Mouse (Mus musculus) kidney, embryonic 16.5 days (tissue): ENCODE results near the gene Smap1. TPM values are rescaled to one million over a fixed set of nuclear protein-coding genes. Genes with fewer than 3 reads are reported as not detected.

ENCODE experiments used
- ATAC-seq: fragments of 200-750 bp; cut with Nextera tagmentation; 2 replicates; pipeline ENCODE4 v1.8.0; 2017; ENCODE audit warnings: moderate TSS enrichment; ENCODE audit not compliant: low FRiP score, low TSS enrichment
- H3K27ac ChIP-seq: fragments of 300-500 bp; sonication (generic); 2 replicates; pipeline ENCODE4 v1.5.1; 2014; ENCODE audit warnings: low read length
- H3K27me3 ChIP-seq: fragments of 300-500 bp; sonication (generic); 2 replicates; pipeline ENCODE4 v1.6.1; 2014; ENCODE audit warnings: low read length, control low read depth, mixed read lengths; ENCODE audit not compliant: insufficient read depth
- H3K36me3 ChIP-seq: fragments of 300-500 bp; sonication (generic); 2 replicates; pipeline ENCODE4 v1.6.1; 2014; ENCODE audit warnings: low read length, control low read depth, mixed read lengths; ENCODE audit not compliant: insufficient read depth
- H3K4me1 ChIP-seq: fragments of 300-500 bp; sonication (generic); 2 replicates; pipeline ENCODE4 v1.6.1; 2014; ENCODE audit warnings: low read length, control low read depth, mixed read lengths; ENCODE audit not compliant: insufficient read depth
- H3K4me2 ChIP-seq: fragments of 300-500 bp; sonication (generic); replicated peaks from 2 replicates; pipeline ENCODE4 v1.6.1; 2014; ENCODE audit warnings: low read depth, low read length
- H3K4me3 ChIP-seq: fragments of 300-500 bp; sonication (generic); 2 replicates; pipeline ENCODE4 v1.5.1; 2014; ENCODE audit warnings: mild to moderate bottlenecking, low read length
- H3K9ac ChIP-seq: fragments of 300-500 bp; sonication (generic); replicated peaks from 2 replicates; pipeline ENCODE4 v1.6.1; 2014; ENCODE audit warnings: low read length
- H3K9me3 ChIP-seq: fragments of 300-500 bp; sonication (generic); 2 replicates; pipeline ENCODE4 v1.6.1; 2016; ENCODE audit warnings: low read length, control low read depth
- WGBS: fragments of 180-500 bp; shearing (Covaris S2); extraction: QIAGEN DNeasy Blood & Tissue Kit; methylation state at CpG from one replicate; pipeline ENCODE4 v1.1.7; 2014; 5-methylcytosine and 5-hydroxymethylcytosine counted together
- polyA plus RNA-seq: library from polyadenylated mRNA; unstranded; fragments of >200 nt; fragmentation: Nextera tagmentation; extraction: Ambion mirVana; gene quantifications from 2 replicates; pipeline ENCODE4 v1.2.1, GENCODE M21; 2015

Smap1 gene
- polyA plus RNA-seq, 1 experiment from 2014 or later: 28.0 TPM

GRCm38 (mm10) chr1:23892072-23892471, 30.0 kb downstream of the Smap1 start:
- no peak overlapping the region for H3K27ac ChIP-seq
- ATAC-seq: no peak
- H3K36me3 ChIP-seq: no peaks in the 10 kb centered on the region
- WGBS: 44% methylated on average over 1 of the region's 1 CpGs
- H3K4me3 ChIP-seq: no peak overlapping the region
- H3K9ac ChIP-seq: no peak overlapping the region
- H3K4me2 ChIP-seq: no peak overlapping the region
- H3K9me3 ChIP-seq: no peaks in the 10 kb centered on the region
- no peaks in the 10 kb centered on the region for H3K4me1 ChIP-seq
- no peaks in the 10 kb centered on the region for H3K27me3 ChIP-seq

- ATAC-seq: no peak
- 93% methylated on average over 7 of the region's 7 CpGs for WGBS
- H3K4me1 ChIP-seq: no peaks in the 10 kb centered on the region
- H3K9me3 ChIP-seq: no peaks in the 10 kb centered on the region
- H3K36me3 ChIP-seq: no peaks in the 10 kb centered on the region
- no peak overlapping the region for H3K4me3 ChIP-seq
- H3K4me2 ChIP-seq: no peak overlapping the region
- no peak overlapping the region for H3K9ac ChIP-seq
- no peaks in the 10 kb centered on the region for H3K27me3 ChIP-seq
- H3K27ac ChIP-seq: no peak overlapping the region
Observed at GRCm38 (mm10) chr1:23884914-23885313, 37.2 kb downstream of the Smap1 start.

GRCm38 (mm10) chr1:23884087-23884668, 37.9 kb downstream of the Smap1 start:
- H3K27ac ChIP-seq: no peak overlapping the region
- no peaks in the 10 kb centered on the region for H3K9me3 ChIP-seq
- H3K4me1 ChIP-seq: no peaks in the 10 kb centered on the region
- H3K9ac ChIP-seq: no peak overlapping the region
- ATAC-seq: no peak
- WGBS: 85% methylated on average over 2 of the region's 2 CpGs
- no peaks in the 10 kb centered on the region for H3K27me3 ChIP-seq
- no peaks in the 10 kb centered on the region for H3K36me3 ChIP-seq
- H3K4me3 ChIP-seq: no peak overlapping the region
- H3K4me2 ChIP-seq: no peak overlapping the region

- Histone ChIP-seq H3K9ac (no peak overlapping the region), H3K9me3 (no peaks in the 10 kb centered on the region), H3K4me3 (no peak overlapping the region), H3K4me2 (no peak overlapping the region), H3K27me3 (no peaks in the 10 kb centered on the region), H3K36me3 (no peaks in the 10 kb centered on the region), H3K27ac (no peak overlapping the region), H3K4me1 (no peaks in the 10 kb centered on the region)
- ATAC-seq: no peak
- 91% methylated on average over 1 of the region's 1 CpGs for WGBS
Observed at GRCm38 (mm10) chr1:23882681-23883080, 39.4 kb downstream of the Smap1 start.

GRCm38 (mm10) chr1:23872194-23872593, 49.9 kb downstream of the Smap1 start:
- H3K36me3 ChIP-seq: peaks cover 15% of the 10 kb centered on the region; the same call in 1 of the 2 replicates
- H3K4me2 ChIP-seq: no peak overlapping the region
- H3K9ac ChIP-seq: no peak overlapping the region
- WGBS: 95% methylated on average over 1 of the region's 1 CpGs
- H3K9me3 ChIP-seq: no peaks in the 10 kb centered on the region
- ATAC-seq: no peak
- H3K27ac ChIP-seq: no peak overlapping the region
- no peaks in the 10 kb centered on the region for H3K27me3 ChIP-seq
- H3K4me3 ChIP-seq: no peak overlapping the region
- H3K4me1 ChIP-seq: 0 out of 2 replicates have a peak, but pooled peaks cover 2% of the 10 kb centered on the region

DNA sequence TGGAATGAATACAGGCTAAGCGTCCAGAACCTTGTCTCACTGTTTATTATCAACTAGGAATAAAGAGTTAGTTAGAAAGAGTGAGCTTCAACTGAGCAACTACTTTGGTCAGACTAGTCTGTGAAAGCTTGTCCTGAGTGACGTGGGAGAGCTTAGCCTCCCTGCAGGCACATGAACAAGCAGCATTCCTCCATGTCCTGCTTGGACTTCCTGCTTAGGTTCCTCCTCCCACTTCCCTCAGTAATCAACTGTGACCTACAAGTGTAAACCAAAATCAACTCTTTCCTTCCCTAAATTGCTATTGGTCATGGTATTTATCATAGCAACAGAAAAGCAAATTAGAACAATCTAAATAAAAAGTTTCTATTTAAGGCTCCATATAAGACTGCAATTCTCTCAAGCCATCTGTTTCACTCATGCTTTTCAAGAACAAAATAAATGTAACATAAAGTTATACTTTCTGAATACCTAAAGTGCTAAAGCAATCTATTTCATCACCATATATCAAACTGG, 54.7 kb downstream of the Smap1 start:
- Histone ChIP-seq H3K36me3 (0 out of 2 replicates have a peak, but pooled peaks cover 8% of the 10 kb centered on the region), H3K9me3 (no peaks in the 10 kb centered on the region), H3K4me2 (no peak overlapping the region), H3K4me3 (no peak overlapping the region), H3K27ac (no peak overlapping the region), H3K9ac (no peak overlapping the region), H3K27me3 (no peaks in the 10 kb centered on the region), H3K4me1 (0 out of 2 replicates have a peak, but pooled peaks cover 3% of the 10 kb centered on the region)
- ATAC-seq: no peak
- 70% methylated on average over 2 of the region's 2 CpGs for WGBS

GRCm38 (mm10) chr1:23865566-23865965, 56.6 kb downstream of the Smap1 start:
- Histone ChIP-seq H3K4me2 (no peak overlapping the region), H3K4me3 (no peak overlapping the region), H3K27me3 (no peaks in the 10 kb centered on the region), H3K9me3 (no peaks in the 10 kb centered on the region), H3K4me1 (0 out of 2 replicates have a peak, but pooled peaks cover 3% of the 10 kb centered on the region), H3K36me3 (0 out of 2 replicates have a peak, but pooled peaks cover 8% of the 10 kb centered on the region), H3K9ac (no peak overlapping the region), H3K27ac (no peak overlapping the region)
- no peak for ATAC-seq
- WGBS: 94% methylated on average over 7 of the region's 7 CpGs

- Histone ChIP-seq H3K4me2 (no peak overlapping the region), H3K36me3 (peaks cover 25% of the 10 kb centered on the region), H3K9me3 (no peaks in the 10 kb centered on the region), H3K27me3 (no peaks in the 10 kb centered on the region), H3K4me1 (no peaks in the 10 kb centered on the region), H3K4me3 (no peak overlapping the region), H3K27ac (no peak overlapping the region), H3K9ac (no peak overlapping the region)
- WGBS: 70% methylated on average over 2 of the region's 2 CpGs
- no peak for ATAC-seq
Observed at GRCm38 (mm10) chr1:23860944-23861343, 61.2 kb downstream of the Smap1 start.

- Histone ChIP-seq H3K4me3 (no peak overlapping the region), H3K9me3 (no peaks in the 10 kb centered on the region), H3K27me3 (no peaks in the 10 kb centered on the region), H3K9ac (no peak overlapping the region), H3K27ac (no peak overlapping the region), H3K36me3 (peaks cover 24% of the 10 kb centered on the region), H3K4me2 (no peak overlapping the region), H3K4me1 (no peaks in the 10 kb centered on the region)
- ATAC-seq: peak; percentile 57; the same call in 1 of the 2 replicates
- WGBS: 85% methylated on average over 3 of the region's 3 CpGs
Observed at GRCm38 (mm10) chr1:23855623-23856022, 66.5 kb downstream of the Smap1 start.

DNA sequence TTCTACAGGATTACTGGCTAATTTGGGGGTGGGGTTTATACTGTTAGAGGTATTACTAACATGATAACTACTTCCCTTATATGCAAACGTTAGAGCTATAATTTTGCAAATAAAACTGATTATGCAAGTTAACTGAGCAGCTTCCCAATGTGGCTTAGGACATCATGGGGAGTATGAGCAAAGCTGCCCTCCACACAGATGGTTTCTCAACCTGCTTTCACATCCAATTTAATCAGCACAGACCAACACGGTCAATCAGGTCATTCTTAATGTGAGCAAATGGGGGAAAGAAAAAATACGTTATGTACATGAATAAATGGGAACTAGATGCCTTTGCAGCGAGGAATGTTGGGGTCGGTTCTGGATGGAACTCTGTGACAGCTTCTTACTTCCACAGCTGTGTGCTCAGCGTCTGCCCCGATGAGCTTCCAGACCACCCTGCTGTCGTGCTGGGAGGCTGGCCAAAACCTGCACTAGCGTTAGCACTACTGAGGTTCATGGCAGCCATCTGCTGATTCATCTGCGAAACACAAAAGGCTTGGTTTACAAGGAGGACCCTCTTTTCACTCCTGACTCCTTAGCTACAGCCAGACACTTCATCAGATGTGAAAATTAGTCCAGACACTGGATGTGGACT, 76.0 kb downstream of the Smap1 start:
- no peaks in the 10 kb centered on the region for H3K4me1 ChIP-seq
- no peaks in the 10 kb centered on the region for H3K27me3 ChIP-seq
- no peak overlapping the region for H3K27ac ChIP-seq
- WGBS: 81% methylated on average over 10 of the region's 10 CpGs
- H3K9me3 ChIP-seq: no peaks in the 10 kb centered on the region
- ATAC-seq: no peak
- H3K36me3 ChIP-seq: peaks cover 37% of the 10 kb centered on the region
- H3K9ac ChIP-seq: no peak overlapping the region
- no peak overlapping the region for H3K4me3 ChIP-seq
- H3K4me2 ChIP-seq: no peak overlapping the region
